Mouse (Mus musculus) kidney, postnatal 0 days (tissue): ENCODE results near the gene Ccdc63. TPM values are rescaled to one million over a fixed set of nuclear protein-coding genes. Genes with fewer than 3 reads are reported as not detected.

Source experiments
- ATAC-seq: fragments of 200-750 bp; cut with Nextera tagmentation; replicated peaks from 2 replicates; pipeline ENCODE4 v1.8.0; 2017; ENCODE audit warnings: low read depth, moderate number of reproducible peaks, moderate TSS enrichment, moderate library complexity; ENCODE audit not compliant: low FRiP score
- DNase-seq: peaks from one replicate; pipeline ENCODE4 v3.0.0-alpha.2; 2016; ENCODE audit warnings: low spot score
- H3K27ac ChIP-seq: fragments of 300-500 bp; sonication (generic); 2 replicates; pipeline ENCODE4 v1.5.1; 2014; ENCODE audit warnings: mild to moderate bottlenecking
- H3K27me3 ChIP-seq: fragments of 300-500 bp; sonication (generic); 2 replicates; pipeline ENCODE4 v1.6.1; 2014; ENCODE audit warnings: low read length, mixed read lengths; ENCODE audit not compliant: insufficient read depth
- H3K36me3 ChIP-seq: fragments of 300-500 bp; sonication (generic); 2 replicates; pipeline ENCODE4 v1.6.1; 2014; ENCODE audit warnings: low read length, mixed read lengths; ENCODE audit not compliant: insufficient read depth
- H3K4me1 ChIP-seq: fragments of 300-500 bp; sonication (generic); replicated peaks from 2 replicates; pipeline ENCODE4 v1.6.1; 2014; ENCODE audit warnings: antibody characterized with exemption, low read length, mixed read lengths; ENCODE audit not compliant: insufficient read depth
- H3K4me2 ChIP-seq: fragments of 300-500 bp; sonication (generic); 2 replicates; pipeline ENCODE4 v1.6.1; 2014; ENCODE audit warnings: mild to moderate bottlenecking, low read length, moderate library complexity, mixed read lengths
- H3K4me3 ChIP-seq: fragments of 300-500 bp; sonication (generic); replicated peaks from 2 replicates; pipeline ENCODE4 v1.5.1; 2014; ENCODE audit warnings: low read depth, low read length
- H3K9ac ChIP-seq: fragments of 300-500 bp; sonication (generic); 2 replicates; pipeline ENCODE4 v1.6.1; 2014; ENCODE audit warnings: low read depth, low read length
- H3K9me3 ChIP-seq: fragments of 300-500 bp; sonication (generic); replicated peaks from 2 replicates; pipeline ENCODE4 v1.6.1; 2016; ENCODE audit warnings: low read length, inconsistent platforms, mixed read lengths
- CTCF ChIP-seq: IDR thresholded peaks from 2 replicates; pipeline ENCODE4 v1.5.1; 2016; ENCODE audit warnings: antibody characterized with exemption, low read depth, mild to moderate bottlenecking, moderate library complexity
- WGBS: fragments of 180-500 bp; shearing (Covaris S2); extraction: QIAGEN DNeasy Blood & Tissue Kit; methylation state at CpG from one replicate; pipeline ENCODE4 v1.1.7; 2014; 5-methylcytosine and 5-hydroxymethylcytosine counted together
- polyA plus RNA-seq: library from polyadenylated mRNA; unstranded; fragments of >200 nt; fragmentation: Nextera tagmentation; extraction: Ambion mirVana; gene quantifications from 2 replicates; pipeline ENCODE4 v1.2.1, GENCODE M21; 2015

Gene Ccdc63
- polyA plus RNA-seq, 1 experiment from 2014 or later: not detected

DNA sequence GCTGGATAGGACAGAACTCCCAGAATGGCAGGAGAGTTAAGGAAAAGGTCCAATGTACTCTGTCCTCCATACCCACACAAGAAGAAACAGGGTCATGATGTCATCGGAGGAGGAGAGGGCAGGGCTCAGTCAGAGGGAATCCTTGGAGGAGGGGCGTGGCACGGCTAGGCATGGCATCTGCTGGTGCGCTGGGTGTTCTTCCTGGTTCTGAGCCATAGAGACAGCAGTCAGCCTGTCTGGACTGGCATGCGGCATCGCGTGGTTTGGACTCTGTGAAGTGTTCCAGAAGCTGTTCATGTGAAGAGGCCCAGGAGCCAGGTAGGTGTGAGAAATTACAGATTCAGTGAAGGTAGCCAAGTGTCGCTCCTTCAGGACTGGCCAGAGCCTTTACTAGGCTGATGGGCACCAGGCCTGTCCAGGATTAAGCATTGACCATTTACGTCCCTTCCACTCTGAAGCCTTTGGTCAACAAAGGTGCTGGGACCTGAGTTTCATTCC, 25.3 kb downstream of the Ccdc63 start:
- Histone ChIP-seq H3K27ac (no peak overlapping the region), H3K36me3 (no peaks in the 10 kb centered on the region), H3K9ac (no peak overlapping the region), H3K27me3 (no peaks in the 10 kb centered on the region), H3K4me3 (no peak overlapping the region), H3K4me2 (no peak overlapping the region), H3K9me3 (no peaks in the 10 kb centered on the region), H3K4me1 (no peaks in the 10 kb centered on the region)
- WGBS: 94% methylated on average over 9 of the region's 9 CpGs
- no peak for TF ChIP-seq CTCF
- no peak for ATAC-seq
- DNase-seq: no peak

DNA sequence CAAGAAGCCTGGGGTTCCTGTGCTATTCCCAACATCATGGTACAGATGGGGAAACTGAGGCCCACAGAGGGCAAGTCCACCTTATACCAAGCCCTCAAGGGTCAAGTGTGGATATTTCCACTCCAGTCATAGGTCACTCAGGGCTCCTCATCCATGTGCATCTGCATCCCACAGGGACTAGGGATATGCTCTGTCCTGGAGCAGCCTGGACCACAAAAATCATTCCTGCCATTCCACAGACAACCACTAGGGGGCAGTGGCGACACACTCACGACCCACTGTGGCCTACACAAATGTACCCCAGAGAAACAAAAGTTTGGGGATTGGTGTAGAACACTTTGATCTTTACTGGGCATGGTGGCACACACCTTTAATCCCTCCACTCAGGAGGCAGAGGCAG, 26.4 kb downstream of the Ccdc63 start:
- 2% methylated on average over 2 of the region's 2 CpGs for WGBS
- no peaks in the 10 kb centered on the region for H3K4me1 ChIP-seq
- H3K27ac ChIP-seq: no peak overlapping the region
- H3K9ac ChIP-seq: no peak overlapping the region
- TF ChIP-seq CTCF: peak; percentile 93
- H3K4me3 ChIP-seq: no peak overlapping the region
- H3K27me3 ChIP-seq: no peaks in the 10 kb centered on the region
- H3K36me3 ChIP-seq: no peaks in the 10 kb centered on the region
- H3K9me3 ChIP-seq: no peaks in the 10 kb centered on the region
- no peak overlapping the region for H3K4me2 ChIP-seq
- ATAC-seq (0 out of 2 replicates have a peak, but pooled peaks have one; percentile 53), DNase-seq (peak; percentile 55)

DNA sequence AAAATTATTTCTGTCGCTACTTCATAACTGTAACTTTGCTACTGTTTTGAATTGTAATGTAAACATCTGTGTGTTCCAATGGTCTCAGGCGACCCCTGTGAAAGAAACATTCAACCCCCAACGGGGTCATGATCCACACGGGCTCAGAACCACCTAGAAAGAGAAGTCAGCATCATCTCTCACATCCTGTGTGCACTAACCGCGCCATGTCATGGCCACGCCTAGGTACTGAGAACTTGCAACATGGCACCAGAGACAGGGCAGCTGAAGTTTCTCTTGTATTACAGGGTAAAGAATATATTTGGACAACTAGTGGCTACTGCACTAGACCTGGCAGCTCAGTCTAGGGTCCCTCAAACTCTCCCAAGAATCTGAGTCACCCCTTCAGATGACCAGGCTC, 27.2 kb downstream of the Ccdc63 start:
- no peaks in the 10 kb centered on the region for H3K36me3 ChIP-seq
- no peak overlapping the region for H3K9ac ChIP-seq
- no peak overlapping the region for H3K4me3 ChIP-seq
- H3K27ac ChIP-seq: no peak overlapping the region
- no peak for DNase-seq
- no peak for ATAC-seq
- no peak overlapping the region for H3K4me2 ChIP-seq
- no peaks in the 10 kb centered on the region; the same call in 1 of the 2 replicates for H3K4me1 ChIP-seq
- no peaks in the 10 kb centered on the region for H3K9me3 ChIP-seq
- no peaks in the 10 kb centered on the region for H3K27me3 ChIP-seq
- TF ChIP-seq CTCF: no peak
- 75% methylated on average over 7 of the region's 7 CpGs for WGBS

DNA sequence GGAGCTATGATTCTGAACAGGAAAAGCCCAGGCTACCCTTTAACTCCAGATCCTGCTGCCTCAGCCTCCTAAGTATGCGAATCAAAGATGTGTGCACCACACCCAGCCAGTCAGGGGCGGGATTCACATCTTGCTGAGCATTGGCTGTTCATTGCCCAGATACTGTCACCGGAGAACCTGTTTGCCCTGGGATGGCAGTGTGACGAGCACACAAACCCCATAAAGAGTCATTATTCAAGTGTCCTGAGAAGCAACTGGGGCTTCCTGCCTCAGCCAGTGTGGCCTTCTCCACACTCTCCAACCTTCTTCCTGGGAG, 28.7 kb downstream of the Ccdc63 start:
- ATAC-seq: no peak
- H3K9me3 ChIP-seq: no peaks in the 10 kb centered on the region
- no peak for DNase-seq
- no peak overlapping the region for H3K27ac ChIP-seq
- H3K36me3 ChIP-seq: no peaks in the 10 kb centered on the region
- H3K4me2 ChIP-seq: no peak overlapping the region
- no peaks in the 10 kb centered on the region; the same call in 1 of the 2 replicates for H3K4me1 ChIP-seq
- no peak for TF ChIP-seq CTCF
- WGBS: 28% methylated on average over 4 of the region's 4 CpGs
- H3K9ac ChIP-seq: no peak overlapping the region
- no peaks in the 10 kb centered on the region for H3K27me3 ChIP-seq
- H3K4me3 ChIP-seq: no peak overlapping the region

DNA sequence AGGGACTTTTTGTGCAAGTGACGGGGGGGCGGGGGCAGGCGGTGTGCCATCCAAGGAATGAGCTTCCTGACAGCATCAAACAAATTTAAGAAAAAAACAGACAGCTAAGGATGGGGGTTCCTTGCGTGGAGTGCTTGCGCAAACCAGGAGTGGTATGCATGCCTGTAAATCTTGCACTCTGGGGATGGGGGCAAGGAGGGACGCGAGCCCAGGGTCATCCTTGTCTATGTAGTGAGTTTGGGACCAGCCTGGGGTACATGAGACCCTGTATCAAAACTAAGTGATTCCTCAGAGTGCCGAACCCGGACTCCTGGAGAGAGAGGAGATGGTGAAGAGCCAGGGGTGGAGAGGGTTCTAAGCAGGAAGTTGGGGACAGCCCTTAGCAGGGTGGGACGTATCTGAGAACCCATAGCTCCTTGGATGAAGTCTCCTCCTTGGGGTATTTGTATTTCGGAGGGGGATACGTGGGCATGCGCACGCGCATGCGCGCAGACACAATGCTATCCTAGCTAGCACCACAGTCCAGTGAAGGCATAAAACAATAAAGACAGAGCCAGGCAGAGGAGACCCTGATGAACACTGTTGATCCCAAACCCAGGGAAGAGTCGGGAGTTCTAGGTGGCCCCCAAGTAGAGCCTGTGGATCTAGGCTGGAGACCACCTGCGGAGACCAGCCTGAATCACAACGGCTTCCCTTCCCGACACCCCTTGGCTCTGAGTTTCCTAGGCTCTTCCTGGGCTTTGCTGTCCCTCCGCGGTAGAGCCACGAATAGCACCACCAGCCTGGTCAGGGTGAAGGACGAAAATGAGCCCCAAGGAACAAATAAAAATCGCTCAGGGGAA, 29.3 kb downstream of the Ccdc63 start:
- H3K9me3 ChIP-seq: no peaks in the 10 kb centered on the region
- no peak overlapping the region for H3K9ac ChIP-seq
- H3K27ac ChIP-seq: no peak overlapping the region
- TF ChIP-seq CTCF: peak; percentile 34; the same call in 1 of the 2 replicates
- no peaks in the 10 kb centered on the region; the same call in 1 of the 2 replicates for H3K4me1 ChIP-seq
- H3K27me3 ChIP-seq: no peaks in the 10 kb centered on the region
- no peak overlapping the region for H3K4me3 ChIP-seq
- H3K36me3 ChIP-seq: no peaks in the 10 kb centered on the region
- no peak overlapping the region for H3K4me2 ChIP-seq
- no peak for ATAC-seq
- WGBS: 65% methylated on average over 26 of the region's 26 CpGs
- DNase-seq: no peak

DNA sequence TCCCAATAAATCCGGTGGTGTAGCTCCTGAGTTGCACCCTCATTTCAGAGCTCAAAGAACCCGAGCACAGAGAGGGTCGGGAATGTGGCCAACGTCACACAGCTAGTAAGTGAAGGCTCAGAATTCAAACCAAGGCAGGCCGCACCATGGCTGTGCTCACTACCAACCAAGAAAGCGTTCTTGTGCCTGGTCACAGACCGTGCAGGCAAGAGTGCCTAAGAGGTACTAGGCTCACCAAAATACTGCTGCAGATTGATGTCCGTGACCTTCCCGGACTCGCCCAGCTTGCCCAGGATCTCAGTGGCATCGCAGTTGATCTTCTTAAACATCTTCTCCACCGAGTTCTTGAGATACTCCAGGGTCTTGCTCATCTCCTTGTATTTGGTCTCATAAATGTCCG, 30.0 kb downstream of the Ccdc63 start:
- Histone ChIP-seq H3K4me1 (no peaks in the 10 kb centered on the region; the same call in 1 of the 2 replicates), H3K36me3 (no peaks in the 10 kb centered on the region), H3K27me3 (no peaks in the 10 kb centered on the region), H3K9ac (no peak overlapping the region), H3K4me3 (no peak overlapping the region), H3K4me2 (no peak overlapping the region), H3K9me3 (no peaks in the 10 kb centered on the region), H3K27ac (no peak overlapping the region)
- no peak for TF ChIP-seq CTCF
- no peak for ATAC-seq
- no peak for DNase-seq
- 91% methylated on average over 13 of the region's 13 CpGs for WGBS
